Mouse (Mus musculus): ENCODE measurements at regions not wholly inside any gene's neighbourhood (a gene's known extent, or its start where the extent isn't known, plus 50 kb on each side); places are given as distances from the start of the nearest gene placed in this dataset.

GRCm38 (mm10) chr2:171371751-171372150, 640.1 kb downstream of the Dok5 start:
- TF ChIP-seq CTCF (conservative IDR thresholded peaks at IDR 0.05; ENCODE audit: low read length) (no peak), NANOG (IDR thresholded peaks at IDR 0.05; ENCODE audit: borderline replicate concordance, low read length) (no peak)
